Comparison of ENCODE assay signal across 8 mouse cellular contexts in the genomic region with DNA sequence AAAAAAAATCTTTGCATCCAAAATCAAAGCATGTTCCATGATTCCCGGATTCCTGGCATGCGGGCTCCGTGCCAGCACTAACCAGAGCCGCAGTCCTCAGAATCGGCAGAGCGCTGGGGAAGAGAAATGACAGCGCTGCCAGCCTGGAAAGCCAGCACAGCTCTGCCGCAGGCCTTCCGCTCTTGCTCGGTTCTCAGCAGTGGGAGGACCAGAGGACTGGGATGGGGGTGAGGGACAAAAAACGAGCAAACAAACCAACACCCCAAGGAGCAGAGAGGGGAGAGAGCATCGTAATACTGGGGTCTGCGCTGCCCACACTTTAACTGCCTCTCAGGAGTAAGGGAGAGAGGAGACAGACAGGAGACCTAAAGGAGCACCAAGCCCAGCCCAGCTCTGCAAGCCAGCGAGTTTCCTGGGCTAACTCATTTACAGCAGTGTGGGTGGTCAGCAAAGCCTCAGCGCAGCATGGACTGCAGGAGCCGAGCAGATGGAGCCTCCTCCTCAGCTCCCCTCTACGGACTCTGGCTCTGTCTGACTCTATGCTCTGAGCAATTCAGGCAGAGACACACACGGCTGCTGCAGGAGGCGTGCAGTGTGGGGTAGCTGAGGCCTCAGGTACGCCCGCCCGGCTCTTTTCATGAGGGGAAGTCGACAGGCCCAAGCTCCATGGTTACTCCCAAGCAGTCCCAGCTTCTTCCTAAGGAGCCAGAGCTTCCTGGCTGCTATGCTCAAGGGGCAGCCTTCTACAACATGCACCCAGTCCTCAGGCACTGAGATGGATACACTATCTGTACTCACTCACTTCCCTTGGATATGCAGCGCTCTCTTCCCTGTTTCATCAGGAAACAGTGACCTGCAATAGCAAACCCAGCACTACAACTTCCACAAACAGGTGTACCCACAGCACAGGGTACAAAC. TPM values are rescaled to one million over a fixed set of nuclear protein-coding genes. Genes with fewer than 3 reads are reported as not detected.
A peak's percentile ranks its signal among the peaks of the same experiment; 100 is the strongest.
DNase-seq lines count a peak whose midpoint lies in the region; ATAC-seq lines count a peak whose summit lies in the region.

No protein-coding gene starts in this region.

- no peaks in the 10 kb centered on the region for H3K36me3 ChIP-seq in forebrain, embryonic 13.5 days (ENCODE audit: poor library complexity, severe bottlenecking)
- no peaks in the 10 kb centered on the region for H3K36me3 ChIP-seq in intestine, embryonic 14.5 days (ENCODE audit: control insufficient read depth, insufficient read depth, low read length)
- no peaks in the 10 kb centered on the region for H3K36me3 ChIP-seq in neural tube, embryonic 11.5 days (ENCODE audit: control insufficient read depth, insufficient read depth, low read length)

- intact Hi-C loops in left cerebral cortex, postnatal 10 days (cut with DNase I) = no loop called here

- no peaks in the 10 kb centered on the region for H3K9me3 ChIP-seq in forebrain, embryonic 13.5 days (replicated peaks)
- no peaks in the 10 kb centered on the region for H3K9me3 ChIP-seq in intestine, embryonic 14.5 days (ENCODE audit: control insufficient read depth, low read length)
- no peaks in the 10 kb centered on the region for H3K9me3 ChIP-seq in neural tube, embryonic 11.5 days (ENCODE audit: control insufficient read depth, low read length)

- peak overlapping the region; percentile 18; the same call in 1 of the 2 replicates for H3K4me3 ChIP-seq in forebrain, embryonic 13.5 days
- H3K4me3 ChIP-seq in intestine, embryonic 14.5 days (ENCODE audit: low read depth, low read length) = 0 out of 2 replicates have a peak overlapping the region, but pooled peaks have one; percentile 11
- H3K4me3 ChIP-seq in neural tube, embryonic 11.5 days (ENCODE audit: low read depth, low read length) = no peak overlapping the region

- ATAC-seq in cerebellum, adult (ENCODE audit: insufficient number of reproducible peaks, low FRiP score, low TSS enrichment) = peak; percentile 83
- ATAC-seq in forebrain, embryonic 13.5 days = peak; percentile 87
- ATAC-seq in intestine, embryonic 14.5 days (replicated peaks; ENCODE audit: low FRiP score, low TSS enrichment, low read depth) = peak; percentile 78
- peak; percentile 61; the same call in 1 of the 2 replicates for ATAC-seq in neural tube, embryonic 11.5 days (ENCODE audit: insufficient read depth, low FRiP score, low TSS enrichment)
- ATAC-seq in erythroblast, adult 5-6 weeks (replicated peaks; ENCODE audit: low FRiP score, poor library complexity, severe bottlenecking) = no peak

- H3K27me3 ChIP-seq in forebrain, embryonic 13.5 days = no peaks in the 10 kb centered on the region
- no peaks in the 10 kb centered on the region for H3K27me3 ChIP-seq in intestine, embryonic 14.5 days (replicated peaks; ENCODE audit: control insufficient read depth, insufficient read depth, low read length)
- no peaks in the 10 kb centered on the region for H3K27me3 ChIP-seq in neural tube, embryonic 11.5 days (ENCODE audit: control insufficient read depth, insufficient read depth, low read length)

- H3K9ac ChIP-seq in forebrain, embryonic 13.5 days = peak overlapping the region; percentile 59
- H3K9ac ChIP-seq in intestine, embryonic 14.5 days (ENCODE audit: low read length) = peak overlapping the region; percentile 16; the same call in 1 of the 2 replicates
- no peak overlapping the region for H3K9ac ChIP-seq in neural tube, embryonic 11.5 days (ENCODE audit: low read length)

- H3K27ac ChIP-seq in forebrain, embryonic 13.5 days = peak overlapping the region; percentile 86
- H3K27ac ChIP-seq in intestine, embryonic 14.5 days (ENCODE audit: low read depth) = peak overlapping the region; percentile 84
- H3K27ac ChIP-seq in neural tube, embryonic 11.5 days (ENCODE audit: low read depth, low read length) = 0 out of 2 replicates have a peak overlapping the region, but pooled peaks have one; percentile 15

- WGBS in forebrain, embryonic 13.5 days = 12% methylated on average over 24 of the region's 24 CpGs
- WGBS in intestine, embryonic 14.5 days = 14% methylated on average over 24 of the region's 24 CpGs
- 28% methylated on average over 24 of the region's 24 CpGs for WGBS in neural tube, embryonic 11.5 days

- peaks cover 68% of the 10 kb centered on the region for H3K4me1 ChIP-seq in forebrain, embryonic 13.5 days
- peaks cover 41% of the 10 kb centered on the region for H3K4me1 ChIP-seq in intestine, embryonic 14.5 days (replicated peaks; ENCODE audit: control insufficient read depth, insufficient read depth, low read length)
- peaks cover 10% of the 10 kb centered on the region for H3K4me1 ChIP-seq in neural tube, embryonic 11.5 days (ENCODE audit: control insufficient read depth, insufficient read depth, low read length)

- DNase-seq in R1 (ENCODE audit: low read depth, low spot score) = peak; percentile 37
- peak; percentile 71 for DNase-seq in intestine, embryonic 14.5 days (ENCODE audit: low spot score)
- DNase-seq in left cerebral cortex, postnatal 10 days (ENCODE audit: extremely low spot score in 1 of 2, low spot score in 2 of 2) = peak; percentile 40 to 67
- peak; percentile 56 for DNase-seq in neural tube, embryonic 11.5 days (ENCODE audit: low spot score)
- DNase-seq in T-cell, adult 2 months (ENCODE audit: low spot score) = no peak

- H3K4me2 ChIP-seq in forebrain, embryonic 13.5 days = peak overlapping the region; percentile 59
- peak overlapping the region; percentile 43 for H3K4me2 ChIP-seq in intestine, embryonic 14.5 days (ENCODE audit: low read length)
- peak overlapping the region; percentile 19; the same call in 1 of the 2 replicates for H3K4me2 ChIP-seq in neural tube, embryonic 11.5 days (ENCODE audit: low read depth)

RNA-seq across cellular contexts. Expression of a gene that starts 18.1 kb away (rescaled TPM):
- polyA plus RNA-seq in forebrain, embryonic 13.5 days (2015; fragmentation: Nextera tagmentation; extraction: Ambion mirVana) = 21.3 and 21.5 TPM in 2 replicates
- polyA plus RNA-seq in intestine, embryonic 14.5 days (2014; fragmentation: Nextera tagmentation; extraction: Ambion mirVana) = 31.2 and 33.3 TPM in 2 replicates
- 10 to 100 TPM; 56.1 to 57.6 TPM for total RNA-seq in left cerebral cortex, postnatal 10 days (2021)
- 29.4 and 31.8 TPM in 2 replicates for polyA plus RNA-seq in neural tube, embryonic 11.5 days (2014; fragmentation: Nextera tagmentation; extraction: Ambion mirVana)
- 0.38 and 1.3 TPM in 2 replicates for total RNA-seq in erythroblast, adult 5-6 weeks (2015; ENCODE audit: low replicate concordance)
- 0.60 and 1.4 TPM in 2 replicates for total RNA-seq in erythroblast, adult 5-6 weeks (2017; ENCODE audit: low replicate concordance)

Comparison
In these comparisons a context has a peak if more than half of its experiments do, and no peak if none do; other contexts are left out.
1. H3K27ac ChIP-seq: peak in every context shown above with its lines; median percentile 86 in forebrain, embryonic 13.5 days; 84 in intestine, embryonic 14.5 days; 15 in neural tube, embryonic 11.5 days.